Mouse (Mus musculus): Measurements from ENCODE around the gene Snx22.

DNA sequence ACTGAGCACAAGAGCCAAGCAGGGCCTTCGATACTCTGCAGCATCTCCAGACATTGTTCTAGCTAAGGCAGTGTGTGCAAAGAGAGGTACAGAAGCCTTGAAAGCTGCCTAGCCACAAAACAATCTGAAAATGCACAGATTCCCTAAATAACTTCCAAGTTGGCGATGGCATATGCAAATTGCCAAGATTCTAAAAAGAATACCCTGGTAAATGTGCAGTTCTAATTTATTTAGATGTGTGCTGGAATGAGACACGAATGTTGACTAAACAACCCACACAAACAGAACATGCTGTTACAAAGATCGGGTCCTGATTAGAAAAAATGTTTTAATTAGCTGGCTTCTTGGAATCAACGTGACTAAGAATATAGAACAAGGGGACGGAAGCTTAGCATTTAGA, 33.1 kb upstream of the Snx22 start:
- no peak for TF ChIP-seq POLR2A (IDR thresholded peaks at IDR 0.05; ENCODE audit: control insufficient read depth, low read depth, low read length)
- TF ChIP-seq CTCF (IDR thresholded peaks at IDR 0.05; ENCODE audit: control insufficient read depth, insufficient read depth, insufficient replicate concordance, low read depth, low read length), result no peak
